Mouse (Mus musculus) gastrocnemius, postnatal 10 days (tissue): ENCODE measurements around the gene 6030445D17Rik. TPM values are rescaled to one million over a fixed set of nuclear protein-coding genes. Genes with fewer than 3 reads are reported as not detected.

ENCODE experiments used
- DNase-seq: peaks from one replicate; pipeline ENCODE4 v3.0.0; 2021; ENCODE audit warnings: mixed read lengths
- total RNA-seq, 2 experiments: library from RNA; stranded (reverse); gene quantifications; 2 replicates each; pipeline ENCODE4 v1.2.3; 2021

The 6030445D17Rik gene
- total RNA-seq, 2 experiments from 2014 or later, result 0.25 to 0.26 TPM

GRCm38 (mm10) chr4:136459210-136459609 is 2.8 kb upstream of the 6030445D17Rik start:
- DNase-seq, result no peak

GRCm38 (mm10) chr4:136461206-136461605 is 844 bp upstream of the 6030445D17Rik start:
- no peak for DNase-seq

GRCm38 (mm10) chr4:136461761-136462085 is 327 bp upstream of the 6030445D17Rik start:
- no peak for DNase-seq

- peak; percentile 16 for DNase-seq
Observed at GRCm38 (mm10) chr4:136462839-136463178, 759 bp downstream of the 6030445D17Rik start.

GRCm38 (mm10) chr4:136463436-136463835 is 1.4 kb downstream of the 6030445D17Rik start:
- DNase-seq, result no peak

GRCm38 (mm10) chr4:136466226-136466625 is 4.2 kb downstream of the 6030445D17Rik start:
- DNase-seq, result peak; percentile 36

- peak; percentile 24 for DNase-seq
Observed at GRCm38 (mm10) chr4:136468553-136469327, 6.7 kb downstream of the 6030445D17Rik start.

- peak; percentile 93 for DNase-seq
Observed at GRCm38 (mm10) chr4:136469371-136469903, 7.4 kb downstream of the 6030445D17Rik start, which contains the start of gene Luzp1. Gene Luzp1 (plus strand): TSS chr4:136469761.

GRCm38 (mm10) chr4:136469941-136470346 is 7.9 kb downstream of the 6030445D17Rik start:
- no peak for DNase-seq

GRCm38 (mm10) chr4:136470347-136471071 is 8.5 kb downstream of the 6030445D17Rik start:
- peak; percentile 62 for DNase-seq

GRCm38 (mm10) chr4:136476692-136477091 is 14.6 kb downstream of the 6030445D17Rik start:
- no peak for DNase-seq

GRCm38 (mm10) chr4:136486549-136486948 is 24.5 kb downstream of the 6030445D17Rik start:
- no peak for DNase-seq

- no peak for DNase-seq
Observed at GRCm38 (mm10) chr4:136495993-136496392, 33.9 kb downstream of the 6030445D17Rik start.

GRCm38 (mm10) chr4:136505426-136506215 is 43.6 kb downstream of the 6030445D17Rik start:
- no peak for DNase-seq

GRCm38 (mm10) chr4:136509857-136510256 is 47.8 kb downstream of the 6030445D17Rik start:
- DNase-seq, result peak; percentile 9

GRCm38 (mm10) chr4:136511708-136512107 is 49.7 kb downstream of the 6030445D17Rik start:
- no peak for DNase-seq

GRCm38 (mm10) chr4:136512905-136513304 is 50.9 kb downstream of the 6030445D17Rik start:
- DNase-seq, result peak; percentile 10

Other genes starting within 250 kb of the 6030445D17Rik start
- 100 to 1,000 TPM; 199 to 247 TPM for gene Tcea3, start 214.5 kb upstream of the 6030445D17Rik start, total RNA-seq
- 10 to 100 TPM; 44.5 to 48.7 TPM for gene Zfp46, start 177.6 kb upstream of the 6030445D17Rik start, total RNA-seq
- 10 to 100 TPM; 40.9 to 53.0 TPM for gene Hnrnpr, start 151.3 kb upstream of the 6030445D17Rik start, total RNA-seq
- gene Htr1d, start 38.7 kb upstream of the 6030445D17Rik start, total RNA-seq, result under 1 TPM in 1 of 2 experiments, not detected in 1; 0.07 TPM
- gene Luzp1, start 7.5 kb downstream of the 6030445D17Rik start, total RNA-seq, result 10 to 100 TPM; 17.8 to 22.8 TPM
- 10 to 100 TPM; 28.9 to 36.7 TPM for gene Kdm1a, start 140.5 kb downstream of the 6030445D17Rik start, total RNA-seq
- not detected for gene Tex46, start 148.2 kb downstream of the 6030445D17Rik start, total RNA-seq
- gene Lactbl1, start 160.4 kb downstream of the 6030445D17Rik start, total RNA-seq, result not detected